Mouse (Mus musculus): ENCODE data around the gene 4933428G20Rik.

4933428G20Rik gene

GRCm38 (mm10) chr11:97461307-97461820 lies 38.8 kb downstream of the 4933428G20Rik start:
- no peak for DNase-seq

GRCm38 (mm10) chr11:97457120-97457519 lies 43.0 kb downstream of the 4933428G20Rik start:
- no peak for DNase-seq

DNA sequence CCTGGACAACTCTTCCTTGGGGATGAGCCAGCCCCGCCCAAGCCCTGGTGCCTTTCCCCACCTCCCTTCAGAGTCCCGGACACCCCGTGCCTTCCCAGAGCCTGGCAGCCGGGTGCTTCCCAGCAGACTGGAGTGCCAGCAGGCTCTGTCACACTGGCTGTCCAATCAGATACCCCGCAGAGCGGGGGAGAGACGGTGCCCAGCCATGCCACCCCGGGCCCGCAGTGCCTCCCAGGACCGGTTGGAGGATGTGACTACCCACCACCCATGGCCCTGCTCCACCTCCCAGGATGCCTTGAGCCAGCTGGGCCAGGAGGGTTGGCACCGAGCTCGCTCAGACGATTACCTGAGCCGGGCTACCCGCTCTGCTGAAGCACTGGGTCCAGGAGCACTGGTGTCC lies 48.5 kb downstream of the 4933428G20Rik start:
- no peak for DNase-seq

DNA sequence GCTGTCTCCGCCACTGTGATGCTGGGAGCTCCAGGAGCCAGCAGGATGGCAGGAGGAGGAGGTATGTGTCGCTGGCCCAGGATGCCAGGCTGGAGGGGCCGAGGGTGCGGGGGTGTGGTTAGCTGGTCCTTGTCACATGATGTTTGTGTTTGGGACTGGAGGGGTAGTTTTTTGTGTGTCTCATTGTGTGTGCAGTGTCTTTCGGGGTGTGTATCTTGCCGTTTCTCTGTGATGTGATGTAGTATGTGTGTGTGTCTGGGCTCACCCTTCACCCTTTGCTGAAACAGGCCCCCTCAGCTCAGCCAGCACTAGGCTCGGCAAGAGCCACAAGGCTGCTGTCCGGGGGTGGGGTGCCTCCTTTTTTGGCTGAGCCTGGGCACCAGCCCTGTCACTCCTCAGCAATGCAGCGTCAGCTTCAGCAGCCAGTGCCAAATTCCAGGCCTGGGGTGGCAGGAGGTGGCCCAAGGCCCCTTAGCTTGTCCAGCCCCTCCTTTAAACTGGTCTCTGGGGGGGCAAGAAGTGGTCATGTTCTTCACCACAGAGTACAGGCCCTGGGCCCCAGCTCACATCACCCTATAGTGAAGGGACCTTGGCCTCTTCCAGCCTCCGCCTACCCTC lies 49.7 kb downstream of the 4933428G20Rik start:
- no peak for DNase-seq

- DNase-seq, result peak; percentile 80
Observed at GRCm38 (mm10) chr11:97449601-97450293, 50.4 kb downstream of the 4933428G20Rik start.

DNA sequence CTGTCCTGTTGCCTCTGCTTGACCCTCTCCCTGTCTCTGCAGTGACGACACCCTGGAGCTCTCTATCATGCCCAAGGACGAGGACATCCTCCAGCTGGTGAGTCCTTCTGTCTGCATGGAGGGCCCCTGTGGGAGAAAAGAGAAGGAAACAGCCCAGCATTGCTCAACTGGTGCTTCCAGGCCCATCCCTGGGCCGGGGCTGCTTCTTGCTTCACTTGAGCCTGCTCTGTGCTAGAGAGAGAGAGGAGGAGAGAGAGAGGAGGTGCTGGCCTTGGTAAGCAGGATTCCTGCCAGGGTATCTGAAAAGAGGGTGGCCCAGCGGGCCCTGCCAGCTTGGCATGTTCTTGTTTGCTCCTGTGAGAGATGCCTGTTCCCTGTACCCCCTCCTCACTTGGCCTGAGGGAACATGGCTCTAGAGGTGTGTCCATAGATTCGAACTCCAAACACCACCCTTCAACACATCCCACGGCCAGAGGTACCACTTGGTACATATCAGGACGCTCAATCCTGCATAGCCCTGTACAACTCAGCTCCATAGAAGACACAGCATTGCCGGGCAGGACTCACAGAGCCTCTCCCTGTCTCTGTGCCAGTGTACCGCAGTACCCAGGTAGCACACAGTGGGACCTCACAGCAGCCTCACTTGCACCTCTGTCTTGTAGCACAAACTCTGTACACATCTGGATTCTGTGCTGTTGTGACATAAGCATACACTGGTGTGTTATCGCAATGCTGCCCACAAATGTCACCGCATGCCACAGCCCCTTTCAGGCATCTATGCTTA lies 51.3 kb downstream of the 4933428G20Rik start:
- no peak for DNase-seq

- no peak for DNase-seq
Observed at GRCm38 (mm10) chr11:97447979-97448378, 52.2 kb downstream of the 4933428G20Rik start.

GRCm38 (mm10) chr11:97445999-97446511 lies 54.1 kb downstream of the 4933428G20Rik start:
- DNase-seq, result no peak

GRCm38 (mm10) chr11:97445596-97445995 lies 54.5 kb downstream of the 4933428G20Rik start:
- DNase-seq, result no peak

GRCm38 (mm10) chr11:97442891-97443675 lies 57.1 kb downstream of the 4933428G20Rik start:
- no peak for DNase-seq

GRCm38 (mm10) chr11:97441658-97442125 lies 58.4 kb downstream of the 4933428G20Rik start:
- DNase-seq, result no peak

DNA sequence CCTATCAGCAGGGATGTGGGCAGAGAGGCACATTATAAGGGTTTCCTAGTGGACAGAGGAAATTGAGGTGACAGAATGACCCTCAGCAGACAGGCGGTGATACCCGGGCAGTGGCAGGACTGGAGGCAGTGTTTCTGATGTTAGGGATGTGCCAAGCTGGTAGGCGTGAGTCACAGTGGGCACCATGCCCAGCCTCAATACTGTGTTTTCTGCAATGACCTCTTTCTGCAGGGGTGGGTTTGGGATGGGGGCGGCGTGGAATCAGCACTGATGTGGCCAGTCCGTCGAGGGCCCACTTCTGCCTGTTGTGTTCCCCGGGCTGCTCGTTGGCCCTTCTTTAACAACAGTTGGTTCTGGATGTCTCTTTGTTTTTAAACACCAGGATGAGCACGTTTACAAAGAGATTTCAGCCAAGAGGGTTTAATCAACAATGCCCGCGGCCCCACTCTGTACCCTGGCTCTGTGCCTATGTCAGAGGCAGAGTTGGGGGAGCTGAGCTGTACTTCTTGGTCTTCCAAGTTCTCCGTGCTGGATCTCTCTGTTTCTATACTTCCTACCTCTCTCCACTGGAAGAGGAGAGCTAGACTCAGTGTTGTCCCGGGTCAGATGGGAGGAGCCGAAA lies 59.0 kb downstream of the 4933428G20Rik start:
- no peak for DNase-seq

All from kidney, adult 9 months (tissue).